Mouse (Mus musculus): ENCODE measurements around the gene Ppp2r5e. TPM values are rescaled to one million over a fixed set of nuclear protein-coding genes. Genes with fewer than 3 reads are reported as not detected.

Ppp2r5e gene
- polyA plus RNA-seq, 1 experiment from 2014 or later = 7.8 TPM

DNA sequence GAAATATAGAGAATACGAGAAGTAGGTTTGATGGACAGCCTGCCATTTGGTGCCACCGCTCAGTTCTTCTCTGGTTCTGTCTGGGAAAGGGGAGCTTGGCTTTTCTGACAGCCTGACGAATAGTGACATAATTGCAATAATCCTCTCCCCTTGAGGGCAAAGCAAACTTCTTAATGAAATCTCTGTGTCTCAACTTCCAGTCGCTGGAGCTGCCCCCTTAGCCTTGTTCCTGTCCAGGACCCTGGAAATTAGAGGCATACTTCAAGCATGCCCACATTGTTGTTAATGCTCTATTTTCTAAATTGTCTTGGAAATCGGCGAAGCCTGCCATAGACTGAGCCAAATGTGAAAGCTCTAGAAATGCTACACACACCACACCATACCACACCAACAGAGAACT is 167.3 kb downstream of the Ppp2r5e start:
- H3K4me3 ChIP-seq (replicated peaks; ENCODE audit: low read length) = no peak overlapping the region
- H3K4me2 ChIP-seq (ENCODE audit: low read depth, low read length) = no peak overlapping the region
- no peak overlapping the region for H3K27ac ChIP-seq (ENCODE audit: low read length)
- no peaks in the 10 kb centered on the region for H3K36me3 ChIP-seq (ENCODE audit: control insufficient read depth, insufficient read depth, low read length)
- ATAC-seq (ENCODE audit: insufficient read depth, low FRiP score) = no peak
- H3K9ac ChIP-seq (ENCODE audit: low read length) = no peak overlapping the region
- H3K9me3 ChIP-seq (replicated peaks; ENCODE audit: control insufficient read depth, low read length) = no peaks in the 10 kb centered on the region; the same call in 1 of the 2 replicates
- H3K27me3 ChIP-seq (ENCODE audit: control insufficient read depth, insufficient read depth, low read length) = no peaks in the 10 kb centered on the region
- 80% methylated on average over 6 of the region's 6 CpGs for WGBS
- no peaks in the 10 kb centered on the region for H3K4me1 ChIP-seq (ENCODE audit: control insufficient read depth, insufficient read depth, low read length)

- no peak for ATAC-seq (ENCODE audit: insufficient read depth, low FRiP score)
- no peak overlapping the region for H3K4me2 ChIP-seq (ENCODE audit: low read depth, low read length)
- H3K36me3 ChIP-seq (ENCODE audit: control insufficient read depth, insufficient read depth, low read length) = no peaks in the 10 kb centered on the region
- WGBS = 76% methylated on average over 7 of the region's 7 CpGs
- no peak overlapping the region for H3K9ac ChIP-seq (ENCODE audit: low read length)
- H3K27ac ChIP-seq (ENCODE audit: low read length) = no peak overlapping the region
- H3K4me1 ChIP-seq (ENCODE audit: control insufficient read depth, insufficient read depth, low read length) = no peaks in the 10 kb centered on the region
- H3K4me3 ChIP-seq (replicated peaks; ENCODE audit: low read length) = no peak overlapping the region
- no peaks in the 10 kb centered on the region for H3K9me3 ChIP-seq (replicated peaks; ENCODE audit: control insufficient read depth, low read length)
- no peaks in the 10 kb centered on the region for H3K27me3 ChIP-seq (ENCODE audit: control insufficient read depth, insufficient read depth, low read length)
Observed at GRCm38 (mm10) chr12:75425882-75426281, 170.2 kb downstream of the Ppp2r5e start.

DNA sequence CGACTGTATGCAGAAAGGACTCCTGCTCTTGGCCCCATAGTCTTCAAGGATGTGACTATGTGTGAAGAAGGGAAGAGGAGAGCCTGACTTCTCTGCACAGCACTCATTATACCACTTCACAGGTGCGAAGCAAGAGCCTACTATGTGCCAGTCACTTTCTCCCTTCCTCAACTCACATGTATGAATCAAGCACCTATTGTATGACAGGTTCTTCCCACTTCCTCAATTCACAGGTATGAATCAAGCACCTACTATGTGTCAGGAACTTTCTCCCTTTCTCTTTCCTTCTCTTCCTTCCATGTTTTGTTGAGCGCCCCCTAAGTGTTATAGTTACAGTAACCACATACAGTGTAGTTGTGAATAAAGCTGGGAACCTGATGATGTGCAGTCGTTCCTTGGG is 171.2 kb downstream of the Ppp2r5e start:
- Histone ChIP-seq H3K36me3 (ENCODE audit: control insufficient read depth, insufficient read depth, low read length) (no peaks in the 10 kb centered on the region), H3K4me3 (replicated peaks; ENCODE audit: low read length) (no peak overlapping the region), H3K27ac (ENCODE audit: low read length) (no peak overlapping the region), H3K9ac (ENCODE audit: low read length) (no peak overlapping the region), H3K4me1 (ENCODE audit: control insufficient read depth, insufficient read depth, low read length) (no peaks in the 10 kb centered on the region), H3K9me3 (replicated peaks; ENCODE audit: control insufficient read depth, low read length) (no peaks in the 10 kb centered on the region), H3K27me3 (ENCODE audit: control insufficient read depth, insufficient read depth, low read length) (no peaks in the 10 kb centered on the region), H3K4me2 (ENCODE audit: low read depth, low read length) (no peak overlapping the region)
- 85% methylated on average over 4 of the region's 4 CpGs for WGBS
- no peak for ATAC-seq (ENCODE audit: insufficient read depth, low FRiP score)

- Histone ChIP-seq H3K4me2 (ENCODE audit: low read depth, low read length) (no peak overlapping the region), H3K27me3 (ENCODE audit: control insufficient read depth, insufficient read depth, low read length) (no peaks in the 10 kb centered on the region), H3K27ac (ENCODE audit: low read length) (no peak overlapping the region), H3K36me3 (ENCODE audit: control insufficient read depth, insufficient read depth, low read length) (no peaks in the 10 kb centered on the region), H3K4me1 (ENCODE audit: control insufficient read depth, insufficient read depth, low read length) (no peaks in the 10 kb centered on the region), H3K9me3 (replicated peaks; ENCODE audit: control insufficient read depth, low read length) (no peaks in the 10 kb centered on the region), H3K4me3 (replicated peaks; ENCODE audit: low read length) (no peak overlapping the region), H3K9ac (ENCODE audit: low read length) (no peak overlapping the region)
- no peak for ATAC-seq (ENCODE audit: insufficient read depth, low FRiP score)
- WGBS = 59% methylated on average over 7 of the region's 7 CpGs
Observed at GRCm38 (mm10) chr12:75424359-75424758, 171.7 kb downstream of the Ppp2r5e start.

DNA sequence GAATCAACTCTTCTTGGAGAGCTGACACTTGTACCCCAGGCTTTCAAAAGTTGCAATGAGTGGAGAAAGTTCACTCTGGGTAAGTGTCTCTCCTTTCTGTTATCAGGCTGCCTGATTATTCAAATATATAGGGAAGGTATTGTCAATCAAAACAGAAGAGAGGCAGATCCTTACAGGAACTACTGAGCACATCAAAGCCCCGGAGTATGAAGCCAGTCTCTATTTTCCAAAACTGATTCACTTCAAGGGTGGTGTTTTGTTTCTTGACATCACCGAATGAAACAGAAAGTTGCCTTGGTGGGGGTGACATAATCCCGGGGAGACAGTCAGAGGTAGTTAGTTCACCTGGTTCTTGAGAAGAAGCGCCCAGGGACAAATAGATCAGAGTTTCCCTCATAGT is 179.4 kb downstream of the Ppp2r5e start, which contains the start of gene Gphb5:
TSS of gene Gphb5 (minus strand) at position 101 of the 400 bp plus-strand sequence.
- no peak for ATAC-seq (ENCODE audit: insufficient read depth, low FRiP score)
- Histone ChIP-seq H3K9me3 (replicated peaks; ENCODE audit: control insufficient read depth, low read length) (no peaks in the 10 kb centered on the region), H3K4me2 (ENCODE audit: low read depth, low read length) (no peak within 1 kb of the TSS), H3K36me3 (ENCODE audit: control insufficient read depth, insufficient read depth, low read length) (no peaks in the 10 kb centered on the region), H3K9ac (ENCODE audit: low read length) (no peak within 1 kb of the TSS), H3K27me3 (ENCODE audit: control insufficient read depth, insufficient read depth, low read length) (no peaks in the 10 kb centered on the region), H3K27ac (ENCODE audit: low read length) (no peak within 1 kb of the TSS), H3K4me3 (replicated peaks; ENCODE audit: low read length) (no peak within 1 kb of the TSS), H3K4me1 (ENCODE audit: control insufficient read depth, insufficient read depth, low read length) (no peaks in the 10 kb centered on the region)
- 83% methylated on average over 4 of the region's 4 CpGs for WGBS

DNA sequence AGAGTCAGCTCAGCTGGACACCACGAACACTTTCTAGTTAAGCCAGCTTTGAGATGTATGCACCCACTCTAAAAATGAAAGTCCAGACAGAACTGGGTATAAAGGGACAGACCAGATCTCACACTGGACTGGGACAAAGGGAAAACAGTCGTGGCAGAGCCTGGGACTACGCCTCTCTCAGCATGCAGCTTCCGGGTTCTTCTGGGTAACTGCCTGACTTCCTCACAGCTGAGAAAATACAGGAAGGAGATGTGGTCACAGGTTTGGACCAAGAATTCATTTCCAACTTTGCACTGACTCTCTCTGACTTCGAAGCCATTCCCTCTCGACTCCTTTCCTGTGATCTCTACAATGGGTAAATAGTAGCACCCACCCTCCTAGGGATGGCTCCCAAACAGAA is 181.1 kb downstream of the Ppp2r5e start:
- WGBS = 75% methylated on average over 6 of the region's 6 CpGs
- H3K9me3 ChIP-seq (replicated peaks; ENCODE audit: control insufficient read depth, low read length) = no peaks in the 10 kb centered on the region
- no peak overlapping the region for H3K27ac ChIP-seq (ENCODE audit: low read length)
- ATAC-seq (ENCODE audit: insufficient read depth, low FRiP score) = no peak
- no peak overlapping the region for H3K4me2 ChIP-seq (ENCODE audit: low read depth, low read length)
- no peaks in the 10 kb centered on the region for H3K4me1 ChIP-seq (ENCODE audit: control insufficient read depth, insufficient read depth, low read length)
- H3K36me3 ChIP-seq (ENCODE audit: control insufficient read depth, insufficient read depth, low read length) = no peaks in the 10 kb centered on the region
- no peak overlapping the region for H3K4me3 ChIP-seq (replicated peaks; ENCODE audit: low read length)
- H3K27me3 ChIP-seq (ENCODE audit: control insufficient read depth, insufficient read depth, low read length) = no peaks in the 10 kb centered on the region
- H3K9ac ChIP-seq (ENCODE audit: low read length) = no peak overlapping the region

DNA sequence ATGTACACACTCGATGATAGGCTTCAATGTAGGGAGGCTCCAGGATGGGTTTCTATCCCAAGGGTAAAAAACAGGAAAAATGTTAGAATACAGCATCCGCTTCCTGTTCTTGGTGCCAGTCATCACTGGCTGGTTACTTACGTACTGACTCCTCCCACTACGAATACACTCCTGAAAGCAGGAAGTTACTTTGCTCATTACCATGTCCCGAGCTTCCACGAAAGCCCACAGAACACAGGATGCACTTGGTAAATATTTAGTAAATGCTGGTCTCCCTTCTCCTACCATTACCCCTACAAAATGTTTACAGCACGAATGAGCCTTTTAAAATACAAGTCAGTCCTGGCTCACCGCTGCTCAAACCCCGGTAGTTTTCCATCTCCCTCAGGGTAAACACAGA is 183.1 kb downstream of the Ppp2r5e start:
- ATAC-seq (ENCODE audit: insufficient read depth, low FRiP score) = no peak
- H3K9ac ChIP-seq (ENCODE audit: low read length) = no peak overlapping the region
- 0 out of 2 replicates have a peak overlapping the region, but pooled peaks have one; percentile 22 for H3K4me2 ChIP-seq (ENCODE audit: low read depth, low read length)
- no peaks in the 10 kb centered on the region for H3K9me3 ChIP-seq (replicated peaks; ENCODE audit: control insufficient read depth, low read length)
- WGBS = 53% methylated on average over 9 of the region's 9 CpGs
- H3K27me3 ChIP-seq (ENCODE audit: control insufficient read depth, insufficient read depth, low read length) = no peaks in the 10 kb centered on the region
- no peaks in the 10 kb centered on the region for H3K36me3 ChIP-seq (ENCODE audit: control insufficient read depth, insufficient read depth, low read length)
- H3K27ac ChIP-seq (ENCODE audit: low read length) = no peak overlapping the region
- no peaks in the 10 kb centered on the region for H3K4me1 ChIP-seq (ENCODE audit: control insufficient read depth, insufficient read depth, low read length)
- no peak overlapping the region for H3K4me3 ChIP-seq (replicated peaks; ENCODE audit: low read length)

Other genes with a start within 250 kb of the Ppp2r5e start
- not detected in 2 replicates for gene Gphb5, start 179.5 kb downstream of the Ppp2r5e start, polyA plus RNA-seq (2015; fragmentation: Nextera tagmentation; extraction: Ambion mirVana)
- gene Wdr89, start 73.3 kb upstream of the Ppp2r5e start, polyA plus RNA-seq (2015; fragmentation: Nextera tagmentation; extraction: Ambion mirVana) = 8.3 and 11.6 TPM in 2 replicates
- gene Sgpp1, start 139.5 kb upstream of the Ppp2r5e start, polyA plus RNA-seq (2015; fragmentation: Nextera tagmentation; extraction: Ambion mirVana) = 15.8 and 16.8 TPM in 2 replicates
- gene Syne2, start 221.9 kb upstream of the Ppp2r5e start, polyA plus RNA-seq (2015; fragmentation: Nextera tagmentation; extraction: Ambion mirVana) = 37.1 and 42.1 TPM in 2 replicates